Mouse (Mus musculus) layer of hippocampus, adult 9-10 months (tissue): ENCODE measurements around the gene Fmod.

ENCODE experiments used
- DNase-seq: peaks from one replicate; pipeline ENCODE4 v3.0.0; 2022; ENCODE audit warnings: low spot score

Gene Fmod

DNA sequence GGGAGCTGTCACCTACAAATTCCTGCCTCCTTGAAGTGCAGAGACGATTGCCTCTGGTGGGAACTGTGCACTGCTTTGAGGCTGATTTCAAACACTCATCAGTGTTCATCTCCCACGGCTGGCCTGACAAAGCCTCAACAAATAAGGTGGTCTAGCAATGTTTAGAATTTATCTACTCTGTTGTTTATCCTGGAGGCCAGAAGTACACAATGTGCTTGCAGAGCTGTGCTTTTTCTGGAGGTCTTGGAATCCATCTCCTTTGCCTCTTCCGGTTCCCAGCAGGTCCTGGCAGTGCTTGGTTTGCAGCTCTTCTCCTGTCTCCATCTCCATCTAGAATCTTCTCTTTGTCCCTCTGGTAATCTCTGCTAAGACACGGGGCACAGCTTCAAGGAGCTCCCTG is 19.2 kb downstream of the Fmod start:
- DNase-seq, result no peak

DNA sequence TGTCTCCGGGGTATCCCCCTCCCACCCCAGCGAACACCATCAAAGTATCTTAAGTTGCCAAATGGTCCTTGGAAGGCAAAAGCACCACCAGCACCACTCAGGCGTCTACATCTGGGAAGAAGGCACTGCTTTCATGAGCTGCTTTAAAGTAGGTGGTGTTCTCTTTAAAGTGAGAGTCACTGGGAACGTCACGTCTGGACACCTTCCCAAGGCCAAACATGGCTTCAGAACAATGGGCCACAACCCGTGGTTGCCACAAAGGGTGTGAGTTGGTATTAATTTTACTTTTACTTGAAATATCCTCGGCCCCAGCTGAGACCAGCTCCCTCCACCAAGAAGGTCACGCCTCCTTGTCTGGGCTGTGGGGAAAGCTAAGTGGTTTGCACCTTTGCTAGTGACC is 20.7 kb downstream of the Fmod start:
- DNase-seq, result no peak

DNA sequence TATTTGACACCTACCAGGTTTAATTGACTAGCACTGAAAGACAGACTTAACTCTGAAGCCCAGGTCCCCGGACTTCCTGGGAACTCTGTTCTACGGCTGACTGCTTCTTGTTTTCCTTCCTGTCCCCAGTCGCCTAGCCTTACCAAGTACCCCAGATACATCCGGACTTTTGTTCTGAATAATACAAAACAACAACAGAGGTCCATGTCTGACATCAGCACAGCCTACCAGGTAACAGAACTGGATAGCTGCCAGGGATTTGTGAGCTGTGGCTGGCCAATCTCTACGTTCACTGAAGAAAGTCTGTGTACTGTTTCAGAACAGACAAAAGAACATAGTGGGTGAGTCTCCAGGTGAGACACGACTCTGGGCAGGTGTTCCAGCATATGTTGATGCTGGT is 21.8 kb downstream of the Fmod start:
- no peak for DNase-seq

DNA sequence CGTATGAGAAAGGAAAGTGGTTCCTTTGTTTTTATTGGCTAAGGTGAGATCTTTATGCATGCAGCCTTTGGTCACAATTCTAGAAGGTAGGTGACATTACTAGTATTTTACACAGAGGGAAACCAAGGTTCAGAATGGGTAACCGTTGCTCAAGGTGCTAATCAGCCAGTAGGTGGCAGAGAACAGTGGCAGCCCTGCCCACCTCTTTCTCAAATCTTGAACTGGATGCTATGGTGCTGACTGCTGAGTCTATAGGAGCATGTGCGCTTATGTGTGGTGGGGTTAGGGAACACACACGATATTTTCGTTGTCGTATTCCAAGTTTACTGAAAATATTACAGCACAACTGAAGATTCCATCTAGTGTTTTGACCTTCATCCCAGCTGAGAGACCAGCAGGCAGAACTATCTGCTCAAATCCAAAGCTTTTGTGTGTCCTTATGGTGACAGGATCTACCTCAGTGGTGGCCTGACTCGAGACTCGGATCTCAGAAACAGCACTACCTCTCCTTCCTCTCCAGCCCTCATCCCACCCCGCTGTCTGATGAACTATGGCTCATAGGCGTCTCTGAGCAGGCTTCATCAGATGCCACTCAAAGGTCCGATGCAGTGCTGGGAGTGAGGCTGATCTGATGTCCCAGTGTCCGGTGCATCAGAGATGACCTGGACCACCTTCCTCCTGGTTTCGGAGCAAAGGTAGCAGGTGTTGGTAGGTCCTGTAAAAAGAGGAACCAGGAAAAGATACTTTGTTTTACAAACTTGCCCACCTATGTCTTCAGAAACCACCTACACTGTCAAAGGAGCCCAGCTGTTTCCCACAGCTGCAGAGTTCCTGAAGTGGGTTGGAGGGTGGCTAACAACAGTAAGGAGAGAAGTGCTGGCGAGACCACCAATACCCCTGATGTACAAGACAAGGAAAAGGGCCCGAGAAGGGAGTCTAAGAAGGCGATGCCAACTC is 23.0 kb downstream of the Fmod start:
- no peak for DNase-seq

- no peak for DNase-seq
Measured at GRCm38 (mm10) chr1:134060849-134061569, 24.0 kb downstream of the Fmod start.

DNA sequence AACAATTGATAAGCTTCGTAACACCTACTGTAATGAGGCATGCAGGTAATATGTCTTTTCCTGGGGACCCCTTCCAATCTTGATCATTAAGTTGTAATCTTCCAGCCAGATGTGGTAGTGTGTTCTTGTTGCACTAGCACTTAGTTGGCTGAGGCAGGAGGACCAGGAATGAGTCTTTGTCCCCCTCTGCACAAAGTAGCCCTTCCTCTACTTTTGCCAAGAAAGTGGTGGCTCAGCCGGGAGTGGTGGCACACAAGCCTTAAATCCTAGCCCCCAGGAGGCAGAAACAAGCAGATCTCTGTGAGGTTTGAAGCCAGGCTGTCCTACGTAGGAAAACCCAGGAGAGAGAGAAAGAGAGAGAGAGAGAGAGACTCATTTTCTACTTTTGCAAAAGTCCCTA is 24.9 kb downstream of the Fmod start:
- DNase-seq, result no peak

DNA sequence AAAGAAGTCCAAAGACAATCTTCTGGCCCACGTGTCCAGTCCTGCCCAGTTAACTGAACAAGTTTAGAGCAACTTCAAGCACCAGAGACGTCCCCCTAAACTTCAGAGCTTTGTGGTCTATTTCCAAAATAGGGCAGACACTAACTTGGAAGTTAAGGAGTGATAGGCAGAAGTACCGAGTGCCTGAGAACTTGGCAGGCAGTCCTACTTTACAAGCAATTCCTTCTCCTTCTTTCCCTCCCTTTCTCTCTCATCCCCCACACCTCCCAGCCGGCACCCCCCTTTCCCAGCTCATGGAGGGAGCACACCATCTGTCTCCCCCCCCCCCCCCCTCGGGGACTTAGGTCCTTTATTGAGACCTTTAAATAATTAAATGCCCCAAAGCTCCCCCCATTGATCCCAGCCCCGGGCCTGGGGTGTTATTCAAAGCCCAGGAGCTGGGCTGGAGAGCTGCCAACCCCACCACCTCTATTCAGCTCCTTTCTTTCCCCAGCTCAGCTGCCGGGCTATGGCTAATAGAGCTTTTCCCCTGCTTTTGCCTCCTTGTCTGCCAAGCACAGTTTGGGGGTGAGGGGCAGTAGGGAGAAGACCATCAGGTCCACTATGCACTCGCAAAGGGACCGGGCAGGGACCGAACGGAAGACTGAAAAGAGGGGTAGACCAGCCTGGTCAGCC is 25.5 kb downstream of the Fmod start:
- no peak for DNase-seq

DNA sequence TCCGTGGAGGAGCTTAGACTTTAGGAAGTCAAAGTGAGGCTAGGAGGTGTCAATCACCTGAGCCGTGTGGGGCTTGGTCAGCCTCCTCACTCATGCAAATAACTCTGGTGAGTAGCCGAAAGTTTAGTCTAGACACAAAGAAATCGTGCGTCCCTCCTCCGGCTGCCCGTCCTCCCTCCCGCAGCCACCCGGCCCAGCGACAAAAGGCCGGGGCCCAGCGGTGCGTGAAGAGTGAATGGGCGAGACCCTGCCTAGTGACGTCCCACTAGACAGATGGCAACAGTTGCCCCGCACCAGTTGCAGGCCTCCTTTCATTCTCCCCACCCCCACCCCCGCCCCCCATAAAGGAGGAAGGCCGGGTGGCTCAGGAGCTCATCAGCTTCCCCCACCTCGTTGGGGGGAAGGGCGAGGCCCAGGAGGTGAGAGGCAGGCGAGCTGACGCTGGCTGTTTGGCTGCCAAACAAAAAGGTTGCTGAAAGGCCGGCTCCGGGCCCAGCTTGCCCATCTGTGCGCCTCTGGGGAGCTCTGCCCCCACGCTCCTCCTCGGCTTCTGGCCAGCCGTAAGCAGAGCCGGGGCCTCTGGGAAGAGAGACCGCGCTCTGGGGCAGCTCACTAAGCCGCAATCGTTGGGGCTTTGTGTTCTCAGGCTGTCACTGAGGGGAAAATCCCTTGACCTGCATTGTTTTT is 26.2 kb downstream of the Fmod start:
- DNase-seq, result no peak

- no peak for DNase-seq
Measured at GRCm38 (mm10) chr1:134063773-134064125, 26.7 kb downstream of the Fmod start.

- DNase-seq, result no peak
Measured at GRCm38 (mm10) chr1:134064296-134064831, 27.3 kb downstream of the Fmod start.

DNA sequence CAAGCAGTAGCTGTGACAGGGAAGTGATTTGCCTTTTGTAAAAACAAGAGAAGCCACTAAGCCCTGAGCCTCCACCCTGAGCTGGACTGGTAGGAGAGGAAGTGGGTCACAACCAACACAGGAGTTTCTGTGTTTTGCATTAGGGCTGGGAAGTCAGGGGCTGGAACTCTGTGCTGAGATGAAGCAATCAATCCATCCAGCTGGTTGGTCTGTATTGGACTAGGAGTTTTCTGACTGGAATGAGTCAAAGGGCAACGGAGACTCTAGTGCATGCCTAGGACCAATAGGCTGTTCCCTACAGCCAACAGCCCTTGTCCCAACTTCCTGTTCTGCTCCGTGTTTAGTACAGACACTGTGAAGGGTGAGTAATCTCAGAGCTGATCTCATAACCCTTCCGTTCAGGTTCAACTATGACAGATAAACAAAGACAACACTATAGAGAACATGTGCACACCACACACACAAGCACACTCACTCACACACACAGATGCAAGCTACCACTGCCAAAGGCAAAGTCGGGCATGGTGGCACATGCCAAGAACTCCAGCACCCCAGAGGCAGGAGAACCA is 28.3 kb downstream of the Fmod start:
- DNase-seq, result no peak

DNA sequence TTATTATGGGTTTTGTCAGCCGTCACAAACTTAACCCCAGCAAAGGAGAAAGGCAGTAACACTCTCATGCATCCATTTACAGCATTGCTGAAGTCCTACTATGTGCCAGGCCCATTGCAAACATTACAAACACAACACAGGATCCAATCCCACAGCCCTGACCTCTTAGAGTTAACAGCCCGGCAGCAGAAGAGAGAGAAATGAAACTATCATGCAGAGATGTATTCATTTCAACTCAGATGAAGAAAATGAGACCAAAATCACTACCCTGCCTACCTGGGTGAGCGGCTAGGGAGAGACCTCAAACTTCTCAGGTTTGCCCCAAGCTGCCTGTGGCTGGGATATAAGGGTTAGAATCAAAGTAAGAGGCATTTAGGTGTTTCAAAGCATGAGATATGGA is 29.5 kb downstream of the Fmod start:
- DNase-seq, result no peak

DNA sequence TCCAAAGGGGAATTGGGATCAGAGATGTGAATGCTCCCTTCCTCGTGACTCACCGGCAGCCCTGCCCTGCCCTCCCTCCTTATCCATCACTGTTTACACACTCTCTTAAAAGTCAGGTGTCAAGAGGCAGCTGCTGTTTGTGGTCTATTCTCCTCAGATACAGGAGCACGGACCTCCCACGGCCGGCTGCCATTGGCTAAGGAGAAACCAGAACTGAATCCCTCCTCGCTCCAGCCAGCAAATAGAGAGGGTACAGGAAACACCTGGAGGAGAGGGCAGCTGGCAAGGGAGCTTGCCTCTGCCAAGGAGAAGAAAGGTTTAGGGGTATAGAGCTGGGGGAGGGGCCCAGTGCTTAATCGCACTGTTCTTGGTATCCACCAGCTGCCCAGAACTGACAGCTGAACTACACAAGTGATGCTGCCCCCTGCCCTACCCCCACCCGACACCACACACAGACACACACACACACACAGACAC is 30.1 kb downstream of the Fmod start:
- DNase-seq, result no peak

DNA sequence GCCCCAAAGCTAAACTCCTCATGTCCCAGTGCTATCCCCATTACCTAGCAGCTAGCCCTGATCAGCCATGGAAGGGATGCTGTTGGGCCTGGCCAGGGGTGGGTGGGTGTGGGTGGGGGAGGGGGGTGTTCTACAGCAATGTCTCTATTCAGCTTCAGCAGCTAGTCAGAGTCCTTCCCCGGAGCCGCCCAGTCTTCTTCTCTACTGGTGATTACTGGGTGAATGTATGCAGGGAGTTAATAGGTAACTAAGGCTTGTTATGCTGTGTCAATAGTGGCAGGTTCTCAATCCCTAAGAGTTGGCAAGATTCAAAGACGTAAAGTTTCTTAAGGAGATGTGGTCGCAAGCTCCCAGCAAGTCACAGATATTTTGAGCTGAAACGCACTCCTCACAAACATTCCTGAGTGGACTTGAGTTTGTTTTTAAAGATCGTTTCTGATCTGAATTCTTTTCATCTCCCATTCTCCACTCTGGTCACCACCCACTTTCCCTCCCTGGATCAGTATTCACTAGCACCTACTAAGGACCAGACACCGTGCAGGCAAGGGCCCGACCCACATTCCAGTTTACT is 33.1 kb downstream of the Fmod start:
- no peak for DNase-seq

DNA sequence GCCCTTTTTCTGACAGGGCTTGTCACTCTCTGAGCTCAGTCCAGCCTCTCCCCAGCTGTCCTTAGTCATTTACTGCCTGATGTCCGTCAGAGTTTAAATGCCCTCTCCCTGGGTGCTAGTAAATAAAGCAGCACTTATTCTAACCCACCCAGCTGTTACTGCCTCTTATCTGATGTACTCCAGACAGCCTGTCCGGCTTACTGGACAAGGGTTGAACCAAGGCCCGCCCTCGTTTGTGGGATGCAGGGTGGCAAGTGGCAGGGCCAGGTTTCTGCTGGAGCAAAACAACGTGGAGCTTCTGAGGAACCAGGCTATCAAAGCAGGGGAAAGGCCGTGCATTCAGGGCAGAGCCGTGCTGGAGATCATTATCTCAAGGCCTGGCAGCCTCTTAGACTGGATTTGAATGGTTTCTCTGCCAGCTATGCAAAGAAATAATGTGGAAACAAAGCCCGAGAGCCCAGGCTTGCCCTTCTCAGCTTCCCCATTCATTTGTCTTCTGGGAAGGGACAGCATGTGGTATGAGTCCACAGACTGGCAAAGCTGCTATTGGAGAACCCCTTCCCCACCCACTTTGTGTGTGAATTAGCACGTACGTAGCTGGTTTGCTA is 34.5 kb downstream of the Fmod start:
- no peak for DNase-seq

DNA sequence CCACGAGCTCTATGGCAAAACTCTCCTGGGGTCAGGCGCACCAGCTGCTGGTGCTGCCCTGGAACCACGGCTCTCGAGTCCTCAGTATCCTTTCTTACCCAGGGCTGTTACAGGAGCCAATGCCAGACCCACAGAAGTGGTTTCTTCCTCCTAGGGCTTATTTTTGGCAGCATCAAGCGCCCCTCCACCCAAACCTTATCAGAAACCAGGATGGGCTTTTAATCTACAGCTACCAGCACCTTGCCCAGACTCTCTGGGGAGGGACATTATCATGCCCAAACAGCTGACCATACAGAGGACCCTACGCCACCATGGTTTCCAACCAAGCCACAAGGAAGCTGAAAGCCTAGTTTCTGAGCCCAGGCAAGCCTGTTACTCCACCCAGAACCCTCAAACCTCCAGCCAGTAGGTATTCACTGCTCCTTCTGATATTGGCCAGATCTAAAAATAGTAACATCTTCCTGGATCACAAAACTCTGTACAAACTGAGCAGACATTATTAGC is 36.1 kb downstream of the Fmod start:
- DNase-seq, result no peak

DNA sequence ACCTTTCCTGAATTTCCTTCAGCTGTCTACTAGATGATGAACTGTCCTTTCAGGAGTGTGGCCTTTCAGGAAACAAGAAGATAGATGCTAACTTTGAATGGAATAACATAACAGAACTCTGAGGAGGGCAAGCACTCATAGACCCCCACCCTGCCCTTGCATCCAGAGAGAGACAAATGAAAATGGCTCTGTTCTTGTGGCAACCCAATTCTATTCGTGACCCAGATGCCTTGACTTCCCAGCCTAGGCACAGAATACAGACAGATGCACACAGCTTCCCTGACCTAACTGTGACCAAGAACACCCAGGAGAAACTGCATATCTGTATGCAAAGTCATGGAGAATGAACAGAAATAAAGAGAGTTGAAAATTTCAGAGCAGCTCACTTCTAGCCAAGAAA is 36.6 kb downstream of the Fmod start:
- DNase-seq, result no peak

GRCm38 (mm10) chr1:134074184-134074583 is 37.1 kb downstream of the Fmod start:
- DNase-seq, result no peak

DNA sequence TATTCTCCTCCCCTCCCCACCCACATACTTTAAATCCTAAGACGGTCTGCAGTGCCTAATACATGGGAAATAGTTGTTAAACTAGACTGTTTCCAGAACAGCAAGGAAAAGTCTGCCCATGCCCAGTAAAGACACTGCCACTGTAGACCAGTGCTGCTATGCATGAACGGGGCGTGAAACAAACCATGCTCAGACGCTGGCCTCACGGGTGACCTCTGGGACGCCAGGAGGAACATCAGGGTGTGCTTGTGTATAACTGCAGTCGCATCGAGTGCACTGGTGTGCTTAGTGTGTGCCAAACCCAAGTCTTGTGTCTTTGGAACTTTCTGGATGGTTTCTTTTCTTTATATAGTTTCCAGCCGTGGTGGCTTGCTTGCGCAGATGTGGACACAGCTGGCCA is 37.6 kb downstream of the Fmod start:
- DNase-seq, result no peak

DNA sequence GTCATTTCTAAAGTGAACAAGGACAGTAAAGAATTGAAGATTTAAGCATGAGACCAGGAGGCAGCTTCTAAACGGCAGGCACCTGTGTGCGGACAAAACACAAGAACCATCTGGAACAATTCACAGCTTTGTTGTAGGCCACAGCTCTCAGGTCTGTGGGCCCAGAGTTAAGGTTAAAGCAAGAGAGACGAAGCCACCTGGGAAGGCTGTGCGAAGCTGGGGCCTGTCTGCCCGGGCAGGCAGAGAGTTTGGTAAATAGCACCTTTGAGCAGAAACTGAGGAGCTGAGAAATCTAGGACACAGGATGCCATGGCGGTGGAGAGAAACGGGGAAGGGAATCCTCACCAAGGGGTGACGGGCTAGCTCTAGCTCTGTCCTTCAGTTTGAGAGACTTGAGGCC is 38.5 kb downstream of the Fmod start:
- no peak for DNase-seq

DNA sequence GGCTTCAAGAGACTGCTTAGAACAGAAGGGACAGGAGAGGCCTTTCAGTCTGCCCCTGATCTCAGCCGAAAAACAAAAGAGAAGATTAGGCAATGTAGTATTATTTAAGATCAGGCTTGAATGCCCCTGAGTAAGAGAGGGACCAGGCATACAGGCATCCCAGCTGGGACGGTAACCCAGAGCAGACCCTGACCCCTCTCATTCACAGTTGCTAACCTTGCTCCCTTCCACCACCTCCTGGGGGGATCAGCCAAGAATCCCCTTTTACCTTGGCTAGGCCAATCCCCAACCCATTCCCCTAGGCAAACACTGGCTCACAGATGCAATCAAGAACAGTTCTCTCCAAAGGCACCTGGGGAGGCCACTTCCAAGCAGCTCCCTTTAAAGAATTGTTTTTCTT is 39.7 kb downstream of the Fmod start:
- DNase-seq, result no peak
